Mouse (Mus musculus): Measurements from ENCODE around the gene Serpinf2. TPM values are rescaled to one million over a fixed set of nuclear protein-coding genes. Genes with fewer than 3 reads are reported as not detected.

Serpinf2 gene
- total RNA-seq, 1 experiment from 2014 or later = 123 TPM

DNA sequence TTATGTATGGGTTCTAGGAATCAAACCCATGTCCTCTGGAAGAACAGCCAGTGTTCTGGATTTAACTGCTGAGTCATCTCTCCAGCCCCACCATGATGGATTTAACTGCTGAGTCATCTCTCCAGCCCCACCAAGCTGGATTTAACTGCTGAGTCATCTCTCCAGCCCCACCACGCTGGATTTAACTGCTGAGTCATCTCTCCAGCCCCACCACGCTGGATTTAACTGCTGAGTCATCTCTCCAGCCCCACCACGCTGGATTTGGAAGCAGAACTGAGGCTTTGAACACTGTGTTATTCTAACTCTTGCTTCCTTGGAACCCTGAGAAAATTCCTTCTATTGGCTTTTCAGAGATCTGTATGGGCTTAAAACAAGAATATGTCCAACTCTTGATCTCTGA lies 55.9 kb downstream of the Serpinf2 start:
- DNase-seq = peak; percentile 44

Small RNA genes within 50 kb of the gene (microRNA-seq; reads per million reads assigned to microRNA genes)
- 9,044 to 50,218 reads per million in 2 experiments for gene Mir22

Other genes starting within 250 kb of the Serpinf2 start
- gene Dph1, start 248.3 kb downstream of the Serpinf2 start, total RNA-seq (2021) = 22.3 and 28.5 TPM in 2 replicates
- 29.5 and 32.6 TPM in 2 replicates for gene Rtn4rl1, start 245.8 kb downstream of the Serpinf2 start, total RNA-seq (2021)
- 58.2 and 59.3 TPM in 2 replicates for gene Rpa1, start 91.3 kb downstream of the Serpinf2 start, total RNA-seq (2021)
- 8.3 and 10.3 TPM in 2 replicates for gene Smyd4, start 91.2 kb downstream of the Serpinf2 start, total RNA-seq (2021)
- gene Serpinf1, start 16.9 kb downstream of the Serpinf2 start, total RNA-seq (2021) = 54.0 and 116 TPM in 2 replicates
- gene Wdr81, start 15.1 kb upstream of the Serpinf2 start, total RNA-seq (2021) = 14.2 and 16.5 TPM in 2 replicates
- gene Tlcd2, start 22.1 kb upstream of the Serpinf2 start, total RNA-seq (2021) = 13.9 and 24.7 TPM in 2 replicates
- 127 and 135 TPM in 2 replicates for gene Prpf8, start 47.2 kb upstream of the Serpinf2 start, total RNA-seq (2021)
- 14.3 and 15.9 TPM in 2 replicates for gene Rilp, start 70.5 kb upstream of the Serpinf2 start, total RNA-seq (2021)
- 12.7 and 14.6 TPM in 2 replicates for gene Scarf1, start 73.9 kb upstream of the Serpinf2 start, total RNA-seq (2021)
- gene Slc43a2, start 92.1 kb upstream of the Serpinf2 start, total RNA-seq (2021) = 22.4 and 29.2 TPM in 2 replicates
- gene Pitpna, start 148.5 kb upstream of the Serpinf2 start, total RNA-seq (2021) = 150 and 164 TPM in 2 replicates
- 32.3 and 41.8 TPM in 2 replicates for gene Inpp5k, start 191.4 kb upstream of the Serpinf2 start, total RNA-seq (2021)
- 148 and 155 TPM in 2 replicates for gene Myo1c, start 210.9 kb upstream of the Serpinf2 start, total RNA-seq (2021)
- 100 and 101 TPM in 2 replicates for gene Crk, start 239.7 kb upstream of the Serpinf2 start, total RNA-seq (2021)